Mouse (Mus musculus): ENCODE measurements around the gene Ikzf3. TPM values are rescaled to one million over a fixed set of nuclear protein-coding genes. Genes with fewer than 3 reads are reported as not detected.
A peak's percentile ranks its signal among the peaks of the same experiment; 100 is the strongest.

The Ikzf3 gene
- polyA plus RNA-seq, 1 experiment, result 0.10 TPM

GRCm38 (mm10) chr11:98550311-98550974 lies 4.6 kb upstream of the Ikzf3 start:
- Histone ChIP-seq H3K27ac (ENCODE audit: control insufficient read depth, insufficient read depth, low read depth, low read length) (no peak overlapping the region; the same call in 1 of the 2 replicates), H3K36me3 (ENCODE audit: control insufficient read depth, insufficient read depth, low read length) (no peaks in the 10 kb centered on the region), H3K27me3 (ENCODE audit: control insufficient read depth, insufficient read depth, low read length) (no peaks in the 10 kb centered on the region; the same call in 1 of the 2 replicates), H3K4me1 (ENCODE audit: control insufficient read depth, insufficient read depth, low read length) (peaks cover 12% of the 10 kb centered on the region), H3K4me3 (ENCODE audit: control insufficient read depth, low read depth, low read length) (peak overlapping the region; percentile 85)
- TF ChIP-seq POLR2A (IDR thresholded peaks at IDR 0.05; ENCODE audit: control insufficient read depth, low read depth, low read length), result no peak
- TF ChIP-seq CTCF (IDR thresholded peaks at IDR 0.05; ENCODE audit: control insufficient read depth, insufficient read depth, insufficient replicate concordance, low read depth, low read length), result no peak

- no peak overlapping the region for H3K27ac ChIP-seq (ENCODE audit: control insufficient read depth, insufficient read depth, low read depth, low read length)
- H3K27me3 ChIP-seq (ENCODE audit: control insufficient read depth, insufficient read depth, low read length), result no peaks in the 10 kb centered on the region; the same call in 1 of the 2 replicates
- H3K4me3 ChIP-seq (ENCODE audit: control insufficient read depth, low read depth, low read length), result no peak overlapping the region
- H3K4me1 ChIP-seq (ENCODE audit: control insufficient read depth, insufficient read depth, low read length), result peaks cover 15% of the 10 kb centered on the region
- TF ChIP-seq POLR2A (IDR thresholded peaks at IDR 0.05; ENCODE audit: control insufficient read depth, low read depth, low read length) (no peak), CTCF (IDR thresholded peaks at IDR 0.05; ENCODE audit: control insufficient read depth, insufficient read depth, insufficient replicate concordance, low read depth, low read length) (no peak)
- no peaks in the 10 kb centered on the region for H3K36me3 ChIP-seq (ENCODE audit: control insufficient read depth, insufficient read depth, low read length)
Measured at GRCm38 (mm10) chr11:98549363-98549762, 3.5 kb upstream of the Ikzf3 start.

- Histone ChIP-seq H3K27me3 (ENCODE audit: control insufficient read depth, insufficient read depth, low read length) (no peaks in the 10 kb centered on the region; the same call in 1 of the 2 replicates), H3K27ac (ENCODE audit: control insufficient read depth, insufficient read depth, low read depth, low read length) (no peak overlapping the region), H3K36me3 (ENCODE audit: control insufficient read depth, insufficient read depth, low read length) (no peaks in the 10 kb centered on the region), H3K4me3 (ENCODE audit: control insufficient read depth, low read depth, low read length) (no peak overlapping the region), H3K4me1 (ENCODE audit: control insufficient read depth, insufficient read depth, low read length) (peaks cover 15% of the 10 kb centered on the region)
- no peak for TF ChIP-seq CTCF (IDR thresholded peaks at IDR 0.05; ENCODE audit: control insufficient read depth, insufficient read depth, insufficient replicate concordance, low read depth, low read length)
- no peak for TF ChIP-seq POLR2A (IDR thresholded peaks at IDR 0.05; ENCODE audit: control insufficient read depth, low read depth, low read length)
Measured at GRCm38 (mm10) chr11:98547308-98547693, 1.5 kb upstream of the Ikzf3 start.

GRCm38 (mm10) chr11:98546529-98547307 lies 887 bp upstream of the Ikzf3 start:
- H3K4me1 ChIP-seq (ENCODE audit: control insufficient read depth, insufficient read depth, low read length), result peaks cover 15% of the 10 kb centered on the region
- H3K4me3 ChIP-seq (ENCODE audit: control insufficient read depth, low read depth, low read length), result no peak overlapping the region
- TF ChIP-seq POLR2A (IDR thresholded peaks at IDR 0.05; ENCODE audit: control insufficient read depth, low read depth, low read length) (no peak), CTCF (IDR thresholded peaks at IDR 0.05; ENCODE audit: control insufficient read depth, insufficient read depth, insufficient replicate concordance, low read depth, low read length) (no peak)
- no peak overlapping the region for H3K27ac ChIP-seq (ENCODE audit: control insufficient read depth, insufficient read depth, low read depth, low read length)
- H3K27me3 ChIP-seq (ENCODE audit: control insufficient read depth, insufficient read depth, low read length), result no peaks in the 10 kb centered on the region; the same call in 1 of the 2 replicates
- no peaks in the 10 kb centered on the region for H3K36me3 ChIP-seq (ENCODE audit: control insufficient read depth, insufficient read depth, low read length)

- peaks cover 9% of the 10 kb centered on the region for H3K4me1 ChIP-seq (ENCODE audit: control insufficient read depth, insufficient read depth, low read length)
- peak overlapping the region; percentile 63; the same call in 1 of the 2 replicates for H3K4me3 ChIP-seq (ENCODE audit: control insufficient read depth, low read depth, low read length)
- no peak for TF ChIP-seq POLR2A (IDR thresholded peaks at IDR 0.05; ENCODE audit: control insufficient read depth, low read depth, low read length)
- no peak for TF ChIP-seq CTCF (IDR thresholded peaks at IDR 0.05; ENCODE audit: control insufficient read depth, insufficient read depth, insufficient replicate concordance, low read depth, low read length)
- no peaks in the 10 kb centered on the region for H3K36me3 ChIP-seq (ENCODE audit: control insufficient read depth, insufficient read depth, low read length)
- no peak overlapping the region for H3K27ac ChIP-seq (ENCODE audit: control insufficient read depth, insufficient read depth, low read depth, low read length)
- no peaks in the 10 kb centered on the region; the same call in 1 of the 2 replicates for H3K27me3 ChIP-seq (ENCODE audit: control insufficient read depth, insufficient read depth, low read length)
Measured at GRCm38 (mm10) chr11:98544890-98545677, 747 bp downstream of the Ikzf3 start.

- H3K27ac ChIP-seq (ENCODE audit: control insufficient read depth, insufficient read depth, low read depth, low read length), result no peak overlapping the region
- H3K27me3 ChIP-seq (ENCODE audit: control insufficient read depth, insufficient read depth, low read length), result no peaks in the 10 kb centered on the region; the same call in 1 of the 2 replicates
- H3K36me3 ChIP-seq (ENCODE audit: control insufficient read depth, insufficient read depth, low read length), result no peaks in the 10 kb centered on the region
- no peak overlapping the region for H3K4me3 ChIP-seq (ENCODE audit: control insufficient read depth, low read depth, low read length)
- TF ChIP-seq POLR2A (IDR thresholded peaks at IDR 0.05; ENCODE audit: control insufficient read depth, low read depth, low read length), result no peak
- TF ChIP-seq CTCF (IDR thresholded peaks at IDR 0.05; ENCODE audit: control insufficient read depth, insufficient read depth, insufficient replicate concordance, low read depth, low read length), result no peak
- H3K4me1 ChIP-seq (ENCODE audit: control insufficient read depth, insufficient read depth, low read length), result peaks cover 9% of the 10 kb centered on the region
Measured at GRCm38 (mm10) chr11:98543414-98543813, 2.4 kb downstream of the Ikzf3 start.

Data from testis, adult 2 months (tissue).